Mouse (Mus musculus) left cerebral cortex, adult 18-20 months (tissue): Measurements from ENCODE around the gene Wdr78. TPM values are rescaled to one million over a fixed set of nuclear protein-coding genes. Genes with fewer than 3 reads are reported as not detected.

Source experiments
- DNase-seq, 2 experiments: peaks; one replicate each; pipeline ENCODE4 v3.0.0; 2021 to 2022; ENCODE audit warnings: low spot score in 2 of 2, mixed read lengths in 1 of 2
- long read RNA-seq, 2 experiments: library from polyadenylated mRNA; stranded (forward); transcript quantifications; one replicate each; pipeline ENCODE4 v2.0.0; 2021
- total RNA-seq, 2 experiments: library from RNA; stranded (reverse); gene quantifications; 2 replicates each; pipeline ENCODE4 v1.2.3; 2021

The Wdr78 gene
- 10 to 100 TPM; 14.3 to 14.5 TPM for total RNA-seq
- long read RNA-seq, experiment 1, full-length matches to known transcripts = 2 of 10 reads
- long read RNA-seq, experiment 1, partial matches to known transcripts = 1 of 10 reads
- long read RNA-seq, experiment 1, other reads (novel, unspliced or antisense) = 7 of 10 reads
- long read RNA-seq, experiment 2, full-length matches to known transcripts = 1 of 7 reads
- long read RNA-seq, experiment 2, partial matches to known transcripts = 2 of 7 reads
- long read RNA-seq, experiment 2, other reads (novel, unspliced or antisense) = 4 of 7 reads

- peak; percentile 92 to 95 for DNase-seq
Measured at GRCm38 (mm10) chr4:103114184-103115111, at the start of gene Wdr78, which contains the start of gene Mier1. Wdr78 (minus strand) TSS chr4:103114555. Mier1 (plus strand) TSS chr4:103114390.

- no peak for DNase-seq
Measured at GRCm38 (mm10) chr4:103158781-103159180, 44.4 kb upstream of the Wdr78 start.

- no peak for DNase-seq
Measured at GRCm38 (mm10) chr4:103151946-103152345, 37.6 kb upstream of the Wdr78 start.

GRCm38 (mm10) chr4:103146339-103146738 lies 32.0 kb upstream of the Wdr78 start:
- peak; percentile 84 to 87 for DNase-seq

- DNase-seq = no peak
Measured at GRCm38 (mm10) chr4:103136946-103137345, 22.6 kb upstream of the Wdr78 start.

GRCm38 (mm10) chr4:103126533-103126932 lies 12.2 kb upstream of the Wdr78 start:
- no peak for DNase-seq

- no peak for DNase-seq
Measured at GRCm38 (mm10) chr4:103123606-103124005, 9.3 kb upstream of the Wdr78 start.

GRCm38 (mm10) chr4:103123086-103123485 lies 8.7 kb upstream of the Wdr78 start:
- DNase-seq = no peak

- no peak for DNase-seq
Measured at GRCm38 (mm10) chr4:103120874-103121389, 6.6 kb upstream of the Wdr78 start.

- DNase-seq = no peak
Measured at GRCm38 (mm10) chr4:103120395-103120794, 6.0 kb upstream of the Wdr78 start.

GRCm38 (mm10) chr4:103120028-103120384 lies 5.7 kb upstream of the Wdr78 start:
- no peak for DNase-seq

GRCm38 (mm10) chr4:103119229-103120027 lies 5.1 kb upstream of the Wdr78 start:
- DNase-seq = peak; percentile 65 to 77

GRCm38 (mm10) chr4:103118888-103119228 lies 4.5 kb upstream of the Wdr78 start:
- no peak for DNase-seq

- no peak for DNase-seq
Measured at GRCm38 (mm10) chr4:103113402-103113801, 953 bp downstream of the Wdr78 start.

- no peak for DNase-seq
Measured at GRCm38 (mm10) chr4:103112651-103113050, 1.7 kb downstream of the Wdr78 start.

- no peak for DNase-seq
Measured at GRCm38 (mm10) chr4:103098532-103098931, 15.8 kb downstream of the Wdr78 start.

GRCm38 (mm10) chr4:103095921-103096320 lies 18.4 kb downstream of the Wdr78 start:
- peak in 1 of 2 experiments; percentile 35 for DNase-seq

- no peak for DNase-seq
Measured at GRCm38 (mm10) chr4:103085237-103085636, 29.1 kb downstream of the Wdr78 start.

- no peak for DNase-seq
Measured at GRCm38 (mm10) chr4:103070631-103071030, 43.7 kb downstream of the Wdr78 start.

GRCm38 (mm10) chr4:103067906-103068655 lies 46.3 kb downstream of the Wdr78 start:
- DNase-seq = no peak
